Comparison of ENCODE assay signal across 8 mouse cellular contexts in genomic region chr2:139381628-139382027, GRCm38 (mm10).
DNase-seq lines count a peak whose midpoint lies in the region; ATAC-seq lines count a peak whose summit lies in the region.

No protein-coding gene starts in this region.

- no peak overlapping the region for H3K27ac ChIP-seq in intestine, embryonic 15.5 days

- no peaks in the 10 kb centered on the region for H3K36me3 ChIP-seq in intestine, embryonic 15.5 days

- no peaks in the 10 kb centered on the region for H3K9me3 ChIP-seq in intestine, embryonic 15.5 days

- no peak overlapping the region for H3K9ac ChIP-seq in intestine, embryonic 15.5 days

- H3K27me3 ChIP-seq in intestine, embryonic 15.5 days (replicated peaks) = no peaks in the 10 kb centered on the region

- H3K4me2 ChIP-seq in intestine, embryonic 15.5 days (replicated peaks) = no peak overlapping the region

- peak; percentile 86 for ATAC-seq in intestine, embryonic 15.5 days
- ATAC-seq in megakaryocyte progenitor cell, adult 5-6 weeks (replicated peaks; ENCODE audit: poor library complexity) = peak; percentile 98

- no peak overlapping the region for H3K4me3 ChIP-seq in intestine, embryonic 15.5 days (replicated peaks)

- DNase-seq in heart, adult 8-10 months (ENCODE audit: low spot score) = peak; percentile 35
- no peak for DNase-seq in heart, adult 11 months
- DNase-seq in cerebellum, postnatal 14 days = peak; percentile 92
- peak; percentile 57 to 76 for DNase-seq in frontal cortex, postnatal 25 days (ENCODE audit: low spot score in 2 of 2)
- peak; percentile 50 to 60 for DNase-seq in left cerebral cortex, adult 8-10 months (ENCODE audit: low spot score in 2 of 2)
- peak; percentile 17 for DNase-seq in skeletal muscle tissue, adult 2 months (ENCODE audit: low read depth, low spot score)

- no peaks in the 10 kb centered on the region for H3K4me1 ChIP-seq in intestine, embryonic 15.5 days (replicated peaks)

- 0% methylated on average over 1 of the region's 1 CpGs for WGBS in intestine, embryonic 15.5 days
